Mouse (Mus musculus): ENCODE measurements around the gene Cpt1c. TPM values are rescaled to one million over a fixed set of nuclear protein-coding genes. Genes with fewer than 3 reads are reported as not detected.

Cpt1c gene
- polyA plus RNA-seq, 2 experiments, result 0.80 to 2.5 TPM

DNA sequence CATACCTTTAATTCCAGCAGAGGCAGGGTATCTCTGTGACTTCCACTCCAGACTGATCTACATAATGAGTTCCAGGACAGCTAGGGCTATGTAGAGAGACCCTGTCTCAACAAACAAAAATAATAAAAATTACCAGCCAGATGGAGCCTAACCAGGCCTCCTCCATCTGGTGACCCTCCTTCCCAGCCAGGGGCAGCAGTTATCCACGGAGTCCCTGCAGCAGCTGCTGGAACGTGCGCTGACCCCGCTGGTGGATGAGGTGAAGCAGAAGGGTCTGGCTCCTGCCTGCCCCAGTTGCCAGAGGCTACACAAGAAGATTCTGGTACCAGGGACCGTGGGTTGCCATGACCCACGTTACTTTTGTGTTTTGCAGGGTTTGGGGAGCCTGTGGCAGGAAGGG is 18.4 kb downstream of the Cpt1c start:
- Histone ChIP-seq H3K27ac (no peak overlapping the region), H3K9me3 (ENCODE audit: control insufficient read depth, low read length) (no peaks in the 10 kb centered on the region), H3K4me2 (ENCODE audit: low read depth) (no peak overlapping the region), H3K9ac (replicated peaks) (no peak overlapping the region), H3K4me1 (replicated peaks; ENCODE audit: control insufficient read depth in 2 of 2, insufficient read depth in 2 of 2, low read length in 1 of 2) (peaks cover 12 to 14% of the 10 kb centered on the region in 2 experiments), H3K27me3 (ENCODE audit: control insufficient read depth, insufficient read depth, low read length) (peaks cover 6% of the 10 kb centered on the region), H3K36me3 (replicated peaks; ENCODE audit: control insufficient read depth, insufficient read depth, low read depth) (no peaks in the 10 kb centered on the region), H3K4me3 (ENCODE audit: insufficient read depth in 1 of 2, low read depth in 2 of 2, low read length in 2 of 2) (no peak overlapping the region)
- ATAC-seq (ENCODE audit: insufficient read depth), result no peak
- DNase-seq (ENCODE audit: low read depth in 3 of 3, low spot score in 3 of 3), result no peak
- no peak for TF ChIP-seq EP300 (IDR thresholded peaks at IDR 0.05; ENCODE audit: low read depth)
- TF ChIP-seq CTCF (IDR thresholded peaks at IDR 0.05; ENCODE audit: low read depth), result no peak
- 59% methylated on average over 6 of the region's 6 CpGs for WGBS (ENCODE audit: insufficient replicate concordance)

DNA sequence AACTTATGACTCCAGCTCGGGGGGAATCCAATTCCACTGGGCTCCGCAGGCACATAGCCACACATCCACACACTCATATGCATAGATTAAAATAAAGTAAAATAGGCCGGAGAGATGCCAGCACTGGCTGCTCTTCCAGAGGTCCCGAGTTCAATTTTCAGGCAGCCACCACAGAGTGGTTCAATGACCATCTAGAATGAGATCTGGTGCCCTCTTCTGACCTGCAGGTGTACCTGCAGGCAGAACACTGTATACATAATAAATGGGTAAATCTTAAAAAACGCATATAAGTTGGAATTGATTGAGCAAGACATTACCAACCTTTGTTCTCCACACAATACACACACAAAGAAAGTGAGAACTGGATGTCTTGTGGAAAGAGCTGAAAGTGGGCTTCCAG is 19.0 kb downstream of the Cpt1c start:
- 36% methylated on average over 5 of the region's 5 CpGs for WGBS (ENCODE audit: insufficient replicate concordance)
- H3K9ac ChIP-seq (replicated peaks), result no peak overlapping the region

DNA sequence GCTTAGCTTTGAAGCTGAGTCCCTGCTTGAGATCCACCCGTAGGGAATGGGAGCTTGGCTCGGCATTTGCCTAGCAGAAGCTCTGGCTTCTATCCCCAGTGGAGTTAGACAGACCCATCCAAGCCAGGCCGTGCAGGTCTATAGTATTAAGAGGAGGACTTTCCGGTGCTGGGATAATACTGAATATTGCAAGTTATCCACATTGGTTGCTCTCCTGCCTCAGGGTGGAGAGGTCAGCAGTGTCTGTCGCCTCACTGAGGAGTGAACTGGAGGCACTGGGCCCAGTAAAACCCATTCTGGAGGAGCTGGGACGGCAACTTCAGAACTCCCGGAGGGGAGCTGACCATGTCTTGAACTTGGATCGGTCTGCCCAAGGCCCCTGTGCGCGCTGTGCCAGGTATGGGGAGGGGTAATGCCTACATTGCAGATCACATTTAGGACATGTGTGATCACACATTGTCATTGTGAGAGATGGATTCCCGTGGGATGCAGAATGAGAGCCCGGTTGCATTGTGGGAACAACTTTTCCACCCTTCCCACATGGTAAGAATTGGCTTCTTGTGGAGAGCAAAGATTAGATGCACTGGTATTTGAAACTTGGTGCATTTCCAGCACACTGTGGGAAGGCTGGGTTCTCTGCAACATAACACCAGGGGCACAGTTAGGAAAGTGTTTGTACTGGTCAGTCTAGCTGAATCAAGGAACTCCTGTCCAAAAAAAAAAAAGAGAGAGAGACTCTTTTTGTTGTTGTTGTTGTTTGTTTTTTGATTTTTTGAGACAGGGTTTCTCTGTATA is 20.4 kb downstream of the Cpt1c start:
- no peaks in the 10 kb centered on the region for H3K9me3 ChIP-seq (ENCODE audit: control insufficient read depth, low read length)
- peaks cover 22% of the 10 kb centered on the region for H3K27me3 ChIP-seq (ENCODE audit: control insufficient read depth, insufficient read depth, low read length)
- no peaks in the 10 kb centered on the region for H3K36me3 ChIP-seq (replicated peaks; ENCODE audit: control insufficient read depth, insufficient read depth, low read depth)
- 79% methylated on average over 12 of the region's 12 CpGs for WGBS (ENCODE audit: insufficient replicate concordance)
- no peak overlapping the region for H3K4me3 ChIP-seq (ENCODE audit: insufficient read depth in 1 of 2, low read depth in 2 of 2, low read length in 2 of 2)
- no peak overlapping the region for H3K27ac ChIP-seq
- DNase-seq (ENCODE audit: low read depth in 3 of 3, low spot score in 3 of 3) (no peak), ATAC-seq (ENCODE audit: insufficient read depth) (no peak)
- no peak overlapping the region for H3K9ac ChIP-seq (replicated peaks)
- H3K4me1 ChIP-seq (replicated peaks; ENCODE audit: control insufficient read depth in 2 of 2, insufficient read depth in 2 of 2, low read length in 1 of 2), result peaks cover 12 to 14% of the 10 kb centered on the region in 2 experiments
- H3K4me2 ChIP-seq (ENCODE audit: low read depth), result no peak overlapping the region
- TF ChIP-seq EP300 (IDR thresholded peaks at IDR 0.05; ENCODE audit: low read depth) (no peak), CTCF (IDR thresholded peaks at IDR 0.05; ENCODE audit: low read depth) (no peak)

More for the DNA sequence above, 19.0 kb downstream of the Cpt1c start:
- TF ChIP-seq CTCF (IDR thresholded peaks at IDR 0.05; ENCODE audit: low read depth) (peak; percentile 72), EP300 (IDR thresholded peaks at IDR 0.05; ENCODE audit: low read depth) (no peak)
- Histone ChIP-seq H3K27me3 (ENCODE audit: control insufficient read depth, insufficient read depth, low read length) (peaks cover 13% of the 10 kb centered on the region), H3K9me3 (ENCODE audit: control insufficient read depth, low read length) (no peaks in the 10 kb centered on the region), H3K4me2 (ENCODE audit: low read depth) (no peak overlapping the region), H3K27ac (no peak overlapping the region), H3K4me3 (ENCODE audit: insufficient read depth in 1 of 2, low read depth in 2 of 2, low read length in 2 of 2) (no peak overlapping the region), H3K4me1 (replicated peaks; ENCODE audit: control insufficient read depth in 2 of 2, insufficient read depth in 2 of 2, low read length in 1 of 2) (peaks cover 12 to 14% of the 10 kb centered on the region in 2 experiments), H3K36me3 (replicated peaks; ENCODE audit: control insufficient read depth, insufficient read depth, low read depth) (no peaks in the 10 kb centered on the region)
- DNase-seq (ENCODE audit: low read depth in 3 of 3, low spot score in 3 of 3), result peak in 1 of 3 experiments; percentile 26
- no peak for ATAC-seq (ENCODE audit: insufficient read depth)

DNA sequence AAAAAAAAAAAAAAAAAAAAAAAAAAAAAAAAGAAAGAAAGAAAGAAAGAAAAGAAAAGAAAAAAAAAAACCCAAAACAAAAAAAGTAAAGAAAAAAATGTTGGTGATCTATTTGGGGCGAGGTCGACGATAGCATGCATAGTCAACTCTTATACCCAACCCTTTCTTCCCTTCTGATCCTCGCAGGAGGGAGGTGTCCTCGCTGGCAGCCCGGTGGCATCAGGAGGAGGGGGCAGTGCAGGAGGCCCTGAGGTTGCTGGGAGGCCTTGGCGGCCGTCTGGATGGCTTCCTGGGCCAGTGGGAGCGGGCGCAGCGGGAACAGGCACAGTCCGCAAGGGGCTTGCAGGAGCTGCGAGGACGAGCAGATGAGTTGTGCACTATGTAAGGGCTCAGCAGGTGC is 21.1 kb downstream of the Cpt1c start:
- peaks cover 22% of the 10 kb centered on the region for H3K27me3 ChIP-seq (ENCODE audit: control insufficient read depth, insufficient read depth, low read length)
- no peak for ATAC-seq (ENCODE audit: insufficient read depth)
- WGBS (ENCODE audit: insufficient replicate concordance), result 62% methylated on average over 14 of the region's 14 CpGs
- H3K9ac ChIP-seq (replicated peaks), result no peak overlapping the region
- no peak for DNase-seq (ENCODE audit: low read depth in 3 of 3, low spot score in 3 of 3)
- TF ChIP-seq CTCF (IDR thresholded peaks at IDR 0.05; ENCODE audit: low read depth) (no peak), EP300 (IDR thresholded peaks at IDR 0.05; ENCODE audit: low read depth) (no peak)
- no peaks in the 10 kb centered on the region for H3K9me3 ChIP-seq (ENCODE audit: control insufficient read depth, low read length)
- peaks cover 12 to 14% of the 10 kb centered on the region in 2 experiments for H3K4me1 ChIP-seq (replicated peaks; ENCODE audit: control insufficient read depth in 2 of 2, insufficient read depth in 2 of 2, low read length in 1 of 2)
- H3K27ac ChIP-seq, result no peak overlapping the region
- H3K4me3 ChIP-seq (ENCODE audit: insufficient read depth in 1 of 2, low read depth in 2 of 2, low read length in 2 of 2), result no peak overlapping the region
- H3K4me2 ChIP-seq (ENCODE audit: low read depth), result no peak overlapping the region
- no peaks in the 10 kb centered on the region for H3K36me3 ChIP-seq (replicated peaks; ENCODE audit: control insufficient read depth, insufficient read depth, low read depth)

DNA sequence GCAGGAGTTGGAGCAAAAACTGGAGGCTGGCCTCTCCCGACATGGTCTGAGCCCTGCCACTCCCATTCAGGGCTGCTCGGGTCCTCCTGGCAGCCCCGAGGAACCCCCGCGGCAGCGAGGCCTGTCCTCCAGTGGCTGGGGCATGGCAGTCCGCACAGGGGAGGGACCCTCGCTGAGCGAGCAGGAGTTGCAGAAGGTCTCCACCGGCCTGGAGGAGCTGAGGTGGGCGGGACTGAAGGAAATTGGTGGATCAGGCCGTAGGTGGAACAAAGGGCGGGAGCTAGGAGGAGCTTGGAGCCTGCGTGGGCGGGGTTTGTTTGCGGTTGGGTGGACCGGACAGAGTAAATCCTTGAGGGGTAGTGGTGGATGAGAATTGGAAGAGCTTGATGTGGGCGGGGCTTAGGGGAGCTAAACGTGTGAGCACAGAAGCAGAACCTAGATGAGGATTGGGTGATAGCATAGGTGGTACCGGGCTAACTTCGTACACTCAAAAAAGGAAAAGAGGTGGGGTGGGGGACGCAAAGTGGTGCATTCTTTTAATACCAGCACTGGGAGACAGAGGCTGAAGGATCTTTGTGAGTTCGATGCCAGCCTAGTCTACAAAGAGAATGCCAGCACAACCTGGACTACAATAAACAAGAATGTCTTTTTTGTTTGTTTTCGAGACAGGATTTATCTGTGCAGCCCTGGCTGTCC is 21.9 kb downstream of the Cpt1c start:
- peak; percentile 84 for ATAC-seq (ENCODE audit: insufficient read depth)
- TF ChIP-seq CTCF (IDR thresholded peaks at IDR 0.05; ENCODE audit: low read depth), result no peak

More for the DNA sequence above, 21.9 kb downstream of the Cpt1c start:
- H3K4me1 ChIP-seq (replicated peaks; ENCODE audit: control insufficient read depth in 2 of 2, insufficient read depth in 2 of 2, low read length in 1 of 2), result peaks cover 12 to 14% of the 10 kb centered on the region in 2 experiments
- H3K27me3 ChIP-seq (ENCODE audit: control insufficient read depth, insufficient read depth, low read length), result peaks cover 22% of the 10 kb centered on the region
- H3K36me3 ChIP-seq (replicated peaks; ENCODE audit: control insufficient read depth, insufficient read depth, low read depth), result no peaks in the 10 kb centered on the region
- peak; percentile 79 to 86 (median 81) for DNase-seq (ENCODE audit: low read depth in 3 of 3, low spot score in 3 of 3)
- H3K4me3 ChIP-seq (ENCODE audit: insufficient read depth in 1 of 2, low read depth in 2 of 2, low read length in 2 of 2), result peak overlapping the region; percentile 49 to 59
- H3K4me2 ChIP-seq (ENCODE audit: low read depth), result peak overlapping the region; percentile 91
- peak overlapping the region; percentile 49 for H3K27ac ChIP-seq
- H3K9me3 ChIP-seq (ENCODE audit: control insufficient read depth, low read length), result no peaks in the 10 kb centered on the region
- peak overlapping the region; percentile 57 for H3K9ac ChIP-seq (replicated peaks)
- 4% methylated on average over 24 of the region's 24 CpGs for WGBS (ENCODE audit: insufficient replicate concordance)

Measured in liver, embryonic 14.5 days (tissue).